Mouse (Mus musculus) hematopoietic stem cell, adult 5-6 weeks (primary cell): ENCODE results near the gene Slc46a2. TPM values are rescaled to one million over a fixed set of nuclear protein-coding genes. Genes with fewer than 3 reads are reported as not detected.

Experiments
- ATAC-seq, 2 experiments: fragments of 125-278 bp in 1 of 2; replicated peaks in 1 of 2; 2 replicates each; pipeline ENCODE4 v1.8.0; 2016 to 2017; ENCODE audit warnings: inconsistent platforms in 2 of 2, mild to moderate bottlenecking in 2 of 2, moderate number of reproducible peaks in 2 of 2, low read depth in 1 of 2, moderate TSS enrichment in 1 of 2; ENCODE audit not compliant: low FRiP score in 2 of 2, poor library complexity in 2 of 2, severe bottlenecking in 2 of 2, insufficient read depth in 1 of 2, low TSS enrichment in 1 of 2
- total RNA-seq: library from RNA; stranded (forward); fragments of 172-1452, 232-1000 nt; gene quantifications from 2 replicates; pipeline ENCODE4 v1.2.3, GENCODE M21; 2017

The Slc46a2 gene
- total RNA-seq, 1 experiment from 2014 or later, result not detected

GRCm38 (mm10) chr4:59870433-59870832, 44.4 kb downstream of the Slc46a2 start:
- no peak for ATAC-seq

GRCm38 (mm10) chr4:59869488-59870057, 45.3 kb downstream of the Slc46a2 start:
- peak; percentile 13 to 30; a peak in 2 of 4 replicates for ATAC-seq

GRCm38 (mm10) chr4:59868086-59868485, 46.8 kb downstream of the Slc46a2 start:
- ATAC-seq, result no peak

DNA sequence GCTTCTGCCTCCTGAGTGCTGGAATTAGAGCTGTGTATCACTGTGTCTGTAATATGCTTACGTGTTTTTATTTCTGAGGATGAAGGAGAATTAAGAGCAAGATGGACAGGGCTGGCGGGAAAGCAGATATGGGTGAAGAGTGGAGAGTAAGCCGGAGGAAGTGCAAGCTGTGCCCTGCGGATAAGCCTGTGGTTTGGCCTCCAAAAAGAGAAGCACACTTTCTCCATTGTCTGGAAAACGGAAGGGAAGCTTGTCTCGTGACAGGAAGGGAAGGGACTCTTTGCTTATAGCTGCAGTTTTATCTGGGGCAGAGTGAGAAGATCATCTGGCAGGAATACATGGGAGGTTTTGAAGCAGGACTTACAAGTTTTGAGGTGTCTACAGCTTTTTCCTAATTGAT, 51.0 kb downstream of the Slc46a2 start:
- ATAC-seq, result peak; percentile 90

- ATAC-seq, result no peak
Observed at GRCm38 (mm10) chr4:59862335-59862734, 52.5 kb downstream of the Slc46a2 start.

DNA sequence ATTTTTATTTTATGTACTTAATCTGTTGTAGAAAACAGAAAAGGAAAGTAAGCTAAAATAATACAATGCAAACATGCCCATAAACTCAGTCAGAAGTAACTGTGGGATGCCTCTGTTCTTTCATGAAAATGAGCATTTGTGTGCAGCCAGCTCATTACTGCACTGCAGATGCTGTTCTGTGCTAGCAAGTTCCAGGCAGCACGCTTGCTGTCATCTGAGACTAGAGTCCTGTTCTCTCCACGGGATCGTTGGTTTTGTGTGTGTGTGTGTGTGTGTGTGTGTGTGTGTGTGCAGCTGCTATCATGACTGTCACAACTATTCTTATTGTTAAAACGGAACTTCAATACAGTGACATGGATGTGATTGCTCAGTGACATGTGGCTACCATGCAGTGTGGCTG, 53.0 kb downstream of the Slc46a2 start:
- no peak for ATAC-seq

DNA sequence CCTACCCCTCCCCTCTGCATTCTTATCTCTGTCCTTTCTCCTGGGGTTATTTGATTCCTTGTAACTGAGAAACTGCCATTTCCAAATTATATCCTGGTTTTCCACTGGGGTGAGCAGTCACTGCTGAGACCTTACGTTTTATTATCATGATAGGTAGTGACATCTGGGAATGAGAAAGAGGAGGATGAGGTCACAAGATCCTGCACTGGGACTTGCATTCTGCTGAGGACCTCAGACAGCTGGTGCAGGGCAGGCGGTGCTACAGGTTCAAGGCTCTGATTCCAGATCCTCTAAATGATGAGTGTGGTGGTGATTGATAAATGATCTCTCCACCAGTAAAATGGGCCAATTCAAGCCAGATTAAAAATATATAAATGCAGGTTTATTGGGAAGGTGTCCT, 54.4 kb downstream of the Slc46a2 start:
- no peak for ATAC-seq

DNA sequence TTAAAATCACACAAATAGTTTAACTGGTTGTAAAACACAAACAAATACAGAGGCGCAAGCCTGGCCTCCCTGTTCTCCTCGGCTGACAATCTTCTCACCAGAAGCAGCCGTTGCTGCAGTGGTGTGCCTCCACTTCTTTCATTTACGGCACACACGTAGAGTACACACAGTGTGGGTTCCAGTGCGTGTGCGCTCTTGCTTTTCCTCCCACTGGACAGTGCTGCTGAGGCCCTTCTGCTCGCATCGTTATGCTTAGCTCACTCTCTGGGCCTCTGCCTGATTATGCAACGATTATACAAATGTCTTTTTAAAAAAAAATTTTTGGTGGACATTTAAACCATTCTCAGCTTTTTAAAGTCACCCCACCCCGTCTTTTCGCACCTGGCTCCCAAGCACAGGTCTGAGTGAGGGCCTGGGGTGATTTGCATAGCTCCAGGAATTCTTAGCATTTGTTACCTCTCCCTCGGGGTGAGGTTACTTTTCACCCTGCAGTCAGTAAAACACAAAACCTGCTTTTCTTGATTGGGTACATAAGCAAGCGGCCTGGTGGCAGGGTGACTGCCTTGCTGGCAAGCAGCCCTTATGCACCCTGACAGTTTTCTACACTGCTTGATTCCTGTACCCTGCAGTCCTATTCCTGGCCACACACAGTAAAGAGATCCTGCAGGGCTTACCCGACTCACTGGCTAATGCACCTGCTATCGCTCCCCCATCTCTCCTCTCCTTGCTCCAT, 55.0 kb downstream of the Slc46a2 start:
- no peak for ATAC-seq

Other genes with a start within 250 kb of the Slc46a2 start
- 48.5 and 65.8 TPM in 2 replicates for gene Inip, start 113.5 kb downstream of the Slc46a2 start, total RNA-seq
- gene Snx30, start 109.2 kb downstream of the Slc46a2 start, total RNA-seq, result 42.3 and 45.7 TPM in 2 replicates
- not detected in 2 replicates for gene Mup4, start 45.7 kb upstream of the Slc46a2 start, total RNA-seq
- not detected in 2 replicates for gene Mup6, start 49.2 kb upstream of the Slc46a2 start, total RNA-seq
- not detected in 2 replicates for gene Mup7, start 155.4 kb upstream of the Slc46a2 start, total RNA-seq
- gene Mup2, start 239.2 kb upstream of the Slc46a2 start, total RNA-seq, result not detected in 2 replicates